Mouse (Mus musculus) adrenal gland, postnatal 4 days (tissue): ENCODE data around the gene Ift140. TPM values are rescaled to one million over a fixed set of nuclear protein-coding genes. Genes with fewer than 3 reads are reported as not detected.
A peak's percentile ranks its signal among the peaks of the same experiment; 100 is the strongest.

Experiments used
- DNase-seq, 2 experiments: peaks; one replicate each; pipeline ENCODE4 v3.0.0; 2021 to 2022; ENCODE audit warnings: low spot score in 2 of 2, mixed read lengths in 2 of 2
- long read RNA-seq, 2 experiments: library from polyadenylated mRNA; stranded (forward); transcript quantifications; one replicate each; pipeline ENCODE4 v2.0.0; 2021
- total RNA-seq, 2 experiments: library from RNA; stranded (reverse); gene quantifications; 2 replicates each; pipeline ENCODE4 v1.2.3; 2021

The Ift140 gene
- total RNA-seq: 10 to 100 TPM; 25.7 to 34.2 TPM
- long read RNA-seq, experiment 1, full-length matches to known transcripts: 4 of 19 reads
- long read RNA-seq, experiment 1, partial matches to known transcripts: 7 of 19 reads
- long read RNA-seq, experiment 1, other reads (novel, unspliced or antisense): 8 of 19 reads
- long read RNA-seq, experiment 2, full-length matches to known transcripts: 16 of 47 reads
- long read RNA-seq, experiment 2, partial matches to known transcripts: 10 of 47 reads
- long read RNA-seq, experiment 2, other reads (novel, unspliced or antisense): 21 of 47 reads

DNA sequence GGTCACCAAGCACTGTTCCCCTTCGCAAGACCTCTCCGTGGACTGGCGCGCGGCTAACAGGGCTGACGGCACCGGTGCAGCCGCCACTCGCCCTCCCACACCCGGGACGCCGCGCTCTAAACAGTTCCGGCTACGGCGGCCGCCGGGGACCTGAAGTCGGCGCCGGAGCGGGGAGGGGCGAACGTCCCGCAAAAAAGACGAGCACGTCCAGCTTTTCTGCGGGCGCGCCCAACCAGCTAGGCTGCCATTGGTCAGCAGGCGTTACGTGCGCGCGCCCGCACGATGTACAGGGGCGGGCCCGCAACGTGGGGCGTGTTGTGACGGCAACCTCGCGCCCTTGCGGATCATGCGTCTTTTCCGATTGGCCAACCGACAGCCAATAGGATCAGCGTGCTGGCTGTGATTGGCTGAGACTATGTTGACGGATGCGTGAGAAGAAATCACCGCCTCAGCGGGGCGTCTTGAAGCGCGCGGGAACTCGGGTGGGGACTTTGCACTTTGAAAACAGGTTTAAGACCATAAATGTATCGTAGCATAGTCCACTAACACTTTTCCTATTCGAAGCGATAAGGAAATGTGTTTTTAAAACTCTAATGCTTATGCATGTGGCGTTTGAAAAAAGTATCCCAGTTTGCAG is at the start of gene Ift140, which contains the start of gene Cramp1l:
TSS of gene Ift140 (plus strand) at position 431 of the 637 bp plus-strand sequence.
TSS of gene Cramp1l (minus strand) at position 134 of the 637 bp plus-strand sequence.
- peak; percentile 93 to 97 for DNase-seq

DNA sequence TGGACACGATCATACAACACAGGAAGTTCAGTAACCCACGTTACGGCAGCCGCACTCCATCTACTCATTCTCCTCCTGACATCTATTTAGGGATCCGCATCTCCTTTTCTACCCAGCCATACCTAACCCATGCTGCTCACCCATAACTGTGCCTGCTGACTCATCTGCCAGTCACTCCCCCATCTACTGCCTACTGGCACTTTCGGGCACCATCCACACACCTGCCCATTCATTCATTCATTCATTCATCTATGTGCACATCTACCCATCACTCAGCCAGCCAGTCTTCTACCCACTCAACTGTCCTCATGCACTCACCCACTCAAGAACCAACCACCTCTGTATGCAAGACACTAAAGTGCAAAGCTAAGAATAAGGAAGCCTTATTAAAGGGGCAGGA is 28.7 kb upstream of the Ift140 start:
- no peak for DNase-seq

DNA sequence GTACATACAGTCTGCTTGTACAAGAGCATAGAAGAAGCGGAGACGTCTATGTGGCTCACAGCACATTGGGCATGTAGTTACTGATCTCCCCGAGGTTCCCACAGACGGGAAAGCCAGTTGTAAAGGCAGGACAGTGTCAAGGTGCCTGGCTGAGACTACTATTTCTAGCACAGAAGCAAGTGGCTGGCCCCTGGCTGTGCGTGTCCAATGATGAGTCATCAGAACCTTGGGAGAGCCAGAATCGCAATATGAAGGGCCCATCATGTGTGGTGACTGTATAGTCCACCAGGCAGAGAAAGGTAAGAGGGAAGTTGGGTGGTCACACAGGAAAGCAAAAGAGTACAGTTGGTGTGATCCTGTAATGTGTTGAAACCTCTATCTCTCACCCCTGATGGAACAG is 21.2 kb upstream of the Ift140 start:
- no peak for DNase-seq

DNA sequence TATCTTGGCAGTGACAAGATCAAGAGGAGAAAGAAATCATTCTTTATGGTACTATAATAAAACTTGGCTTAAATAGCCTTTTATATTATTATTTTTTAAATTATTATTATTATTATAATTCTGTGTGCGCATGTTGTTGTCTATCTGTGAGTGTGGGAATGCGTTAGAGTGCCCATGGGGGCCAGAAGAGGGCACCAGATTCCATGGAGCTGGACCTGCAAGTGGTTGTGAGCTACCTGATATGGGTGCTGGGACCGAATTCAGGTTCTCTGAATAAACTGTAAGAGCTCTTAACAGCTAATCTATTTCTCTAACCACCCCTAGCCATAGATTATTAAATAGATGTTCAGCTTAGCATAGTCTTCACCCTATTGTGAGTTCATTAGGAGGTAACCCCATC is 10.8 kb upstream of the Ift140 start:
- DNase-seq: no peak

DNA sequence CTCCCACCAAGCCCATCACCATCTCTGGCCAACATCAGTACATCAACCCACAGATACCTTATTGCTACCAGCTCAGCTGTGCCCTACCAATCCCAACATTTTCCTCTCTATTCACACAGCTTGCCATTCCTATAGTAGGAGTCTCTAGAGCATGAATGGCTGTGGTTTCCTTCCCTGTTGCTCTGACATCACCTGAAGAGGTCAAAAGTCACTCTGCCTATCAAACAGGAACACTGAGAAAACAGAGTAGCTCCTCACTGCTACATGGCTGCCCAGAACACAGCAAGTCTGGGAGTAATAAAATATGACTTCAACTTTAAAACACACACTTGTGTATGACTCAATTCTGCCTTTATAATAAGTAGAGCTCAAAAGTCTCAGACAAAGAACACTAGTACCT is 8.4 kb upstream of the Ift140 start:
- no peak for DNase-seq

DNA sequence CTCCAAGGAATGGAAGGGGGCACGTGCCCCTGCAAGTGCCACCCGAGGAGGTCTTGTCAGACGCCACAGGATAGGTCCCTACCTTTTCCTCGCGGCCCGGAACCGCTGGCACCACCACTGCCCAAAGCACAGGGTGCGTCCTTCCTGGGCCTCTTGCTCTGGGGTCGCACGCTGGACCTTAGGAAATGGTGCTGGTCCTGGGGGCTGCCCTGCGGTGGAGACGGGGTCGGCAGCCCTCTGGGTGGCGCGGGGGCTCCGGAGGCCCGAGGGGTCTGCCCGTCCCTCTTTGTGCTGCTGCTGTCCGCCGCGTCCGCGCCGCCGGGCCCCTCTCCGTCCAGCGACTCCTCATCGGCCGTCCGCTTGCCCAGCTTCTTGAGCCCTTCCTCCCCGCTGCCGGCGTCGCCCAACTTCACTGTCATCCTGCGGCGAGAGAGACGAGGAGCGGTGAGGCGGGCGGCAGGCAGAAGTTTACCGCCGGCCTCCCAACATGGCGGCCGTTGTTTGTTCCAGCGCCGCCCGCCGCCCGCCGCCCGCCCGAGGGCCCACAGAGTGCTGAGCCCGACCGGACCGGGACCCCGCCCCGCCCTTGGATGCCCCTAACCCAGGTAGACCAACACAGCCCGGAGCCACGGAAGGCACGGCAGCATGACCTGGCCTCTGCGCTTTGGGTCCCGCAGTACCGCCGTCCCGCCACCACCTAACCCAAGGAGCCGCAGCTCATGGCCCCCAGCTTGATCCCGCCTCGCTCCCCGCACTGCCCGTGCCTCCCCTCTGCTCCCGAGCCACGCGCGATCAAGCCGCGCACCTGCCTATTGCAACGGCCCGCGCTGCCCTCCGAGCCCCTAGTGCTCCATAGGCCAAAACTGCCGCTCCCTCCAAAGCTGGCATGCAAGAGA is 2.0 kb upstream of the Ift140 start:
- peak; percentile 7 to 17 for DNase-seq

DNA sequence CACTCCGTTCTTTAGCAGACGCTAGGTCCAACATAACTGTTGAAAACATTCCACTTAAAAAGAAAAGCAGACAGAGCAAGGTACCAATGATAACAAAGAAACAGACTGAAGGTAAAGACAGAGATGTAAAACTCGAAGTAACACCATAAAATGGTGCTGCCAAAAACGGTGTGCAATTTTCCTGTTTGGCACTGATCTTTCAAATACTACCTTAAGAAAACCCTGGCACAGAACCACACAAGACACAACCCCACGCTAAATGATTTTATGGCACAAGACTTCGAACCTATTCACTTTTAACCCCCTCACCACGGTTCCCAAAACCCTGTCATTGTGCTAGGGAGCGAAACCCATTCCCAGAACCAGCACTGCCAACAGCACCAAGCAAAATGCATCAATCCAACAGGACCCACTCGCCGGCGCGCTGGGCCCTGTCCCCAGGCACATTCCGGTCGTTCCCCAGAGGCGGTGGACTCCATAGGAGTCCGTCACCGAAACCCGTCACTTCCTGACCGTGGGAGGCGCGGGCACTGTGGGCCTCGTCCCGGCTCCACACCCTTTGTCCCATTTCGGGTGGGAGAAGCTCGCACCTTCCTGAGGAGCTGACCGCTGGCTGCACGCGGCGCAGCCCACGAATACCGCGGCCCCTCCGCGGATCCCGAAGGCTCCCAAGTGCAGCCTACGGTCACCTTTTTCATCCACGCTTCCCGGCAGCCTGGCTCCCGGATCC is 879 bp upstream of the Ift140 start:
- peak; percentile 11 to 23 for DNase-seq

DNA sequence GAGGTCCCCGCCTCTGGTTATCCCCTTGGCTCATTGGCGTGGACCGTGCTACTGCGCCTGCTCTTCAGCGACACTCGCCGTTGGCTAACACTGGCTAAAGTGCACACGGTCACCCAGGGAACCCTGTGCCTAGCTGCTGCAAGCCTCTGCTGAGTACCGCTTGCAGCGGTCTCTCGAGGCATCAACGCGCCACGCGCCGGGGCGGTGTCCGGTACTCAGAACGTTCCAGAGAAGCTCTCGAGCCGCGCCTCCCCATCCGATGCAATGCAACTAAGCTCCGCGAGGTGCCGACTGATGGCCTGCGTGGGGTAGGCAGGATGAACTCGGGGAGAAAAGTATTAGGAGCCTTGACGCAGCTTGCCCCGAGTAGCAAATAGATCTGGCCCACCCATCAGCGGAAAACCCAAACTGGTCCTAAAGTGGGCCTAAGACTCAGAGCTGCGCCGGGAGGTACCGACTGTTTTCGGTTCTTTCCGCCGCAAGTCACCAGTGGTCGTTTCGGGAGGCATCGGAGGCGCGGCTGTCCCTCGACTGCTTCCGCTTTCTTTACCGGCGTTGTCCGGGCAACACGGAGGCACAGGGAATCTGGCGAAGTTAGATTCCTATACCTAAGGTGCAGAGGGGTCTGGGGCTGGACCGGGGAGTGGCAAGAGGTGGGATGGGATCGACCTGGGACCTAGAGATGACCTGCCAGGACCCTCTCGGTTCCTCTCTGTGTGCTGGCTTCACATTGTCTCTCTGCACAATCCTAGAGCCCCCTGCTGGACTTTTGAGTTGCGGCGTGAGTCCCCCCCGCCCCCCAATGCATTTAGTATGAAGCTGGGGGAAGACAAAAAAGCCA is 627 bp downstream of the Ift140 start:
- DNase-seq: peak; percentile 54 to 60

DNA sequence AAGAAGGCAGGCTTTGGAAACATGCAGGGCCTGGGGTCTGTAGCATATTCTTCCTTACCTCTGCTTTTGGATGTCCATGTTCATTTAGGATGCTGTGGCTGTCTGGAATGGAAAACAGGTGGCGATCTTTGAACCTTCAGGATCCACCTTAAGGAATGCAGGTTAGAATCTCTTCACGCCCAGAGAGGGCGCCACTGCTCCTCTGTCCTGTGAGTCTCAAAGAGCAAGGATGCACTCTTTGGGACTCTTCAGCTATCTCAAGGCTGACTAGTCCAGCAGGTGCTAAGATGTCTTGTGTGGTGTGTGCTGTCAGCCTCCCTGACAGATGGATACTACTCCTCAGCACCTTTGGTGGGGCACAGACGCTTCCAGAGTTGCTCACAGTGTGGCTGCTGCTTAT is 20.3 kb downstream of the Ift140 start:
- no peak for DNase-seq

DNA sequence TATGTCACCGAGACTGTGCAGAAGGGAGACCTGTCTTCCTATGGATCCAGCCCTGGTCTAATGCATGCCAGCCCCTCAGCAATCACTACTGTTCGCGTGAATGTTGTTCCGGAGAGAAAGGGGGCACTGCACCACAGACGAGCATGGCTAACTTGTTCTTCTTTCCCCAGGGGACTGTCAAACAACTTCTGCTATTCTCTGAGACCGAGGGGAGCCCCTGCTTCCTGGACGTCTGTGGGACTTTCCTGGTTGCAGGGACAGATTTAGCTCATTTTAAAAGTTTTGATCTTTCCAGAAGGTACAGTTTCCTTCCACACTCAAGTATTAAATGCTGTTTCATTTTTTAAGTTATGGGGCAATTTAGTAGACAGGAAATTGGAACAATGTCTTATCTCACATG is 29.0 kb downstream of the Ift140 start:
- no peak for DNase-seq

DNA sequence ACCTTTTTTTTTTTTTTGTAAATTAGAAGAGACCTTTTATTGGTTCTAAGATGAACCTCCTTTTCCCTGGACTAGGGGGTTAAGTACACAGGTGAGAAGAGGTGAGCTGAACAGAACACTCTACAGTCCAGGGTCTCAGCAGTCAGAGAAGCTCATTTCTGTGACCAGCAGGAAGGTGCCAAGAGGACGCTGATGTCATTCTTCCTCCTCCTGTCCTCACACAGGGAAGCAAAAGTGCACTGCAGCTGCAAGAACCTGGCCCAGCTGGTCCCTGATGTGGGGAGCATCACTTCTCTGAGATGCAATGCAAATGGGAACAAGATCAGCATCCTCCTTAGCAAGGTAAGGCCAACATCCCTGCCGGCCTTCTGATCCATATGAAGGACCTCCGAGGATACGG is 29.4 kb downstream of the Ift140 start:
- no peak for DNase-seq

DNA sequence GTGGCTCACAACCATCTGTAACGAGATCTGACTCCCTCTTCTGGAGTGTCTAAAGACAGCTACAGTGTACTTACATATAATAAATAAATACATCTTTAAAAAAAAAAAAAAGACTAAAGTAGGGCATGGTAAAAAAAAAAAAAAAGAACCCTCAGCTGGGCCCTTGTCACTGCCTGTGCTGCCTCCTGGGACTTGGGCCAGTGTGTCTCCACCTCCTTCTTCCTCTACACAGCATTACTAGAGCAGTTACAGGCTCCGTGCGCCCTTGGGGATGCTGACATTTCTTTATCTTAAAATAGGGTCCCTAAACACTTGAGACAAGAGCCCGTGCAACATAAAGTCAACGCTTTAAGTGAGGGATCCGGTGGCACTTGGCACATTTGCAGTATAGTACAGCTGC is 31.3 kb downstream of the Ift140 start:
- DNase-seq: no peak

DNA sequence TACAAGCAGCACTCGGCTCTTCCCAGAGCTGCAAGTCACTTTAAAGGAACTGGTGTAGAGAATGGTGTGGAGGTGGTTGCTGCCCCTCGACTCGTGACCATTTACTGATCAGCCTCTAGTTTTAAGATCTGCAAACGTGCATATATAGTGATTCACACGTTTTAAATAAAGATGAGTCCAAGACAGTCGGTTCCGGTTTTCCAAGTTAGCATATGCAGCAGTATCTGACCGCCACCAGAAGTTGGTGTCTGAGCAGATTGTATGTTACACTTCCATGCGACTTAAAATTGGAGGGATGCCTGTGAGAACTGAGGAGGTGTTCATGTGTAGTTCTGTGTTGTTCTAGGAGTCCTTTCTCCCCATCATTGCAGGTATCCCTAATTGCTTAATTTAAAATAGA is 37.4 kb downstream of the Ift140 start:
- no peak for DNase-seq

DNA sequence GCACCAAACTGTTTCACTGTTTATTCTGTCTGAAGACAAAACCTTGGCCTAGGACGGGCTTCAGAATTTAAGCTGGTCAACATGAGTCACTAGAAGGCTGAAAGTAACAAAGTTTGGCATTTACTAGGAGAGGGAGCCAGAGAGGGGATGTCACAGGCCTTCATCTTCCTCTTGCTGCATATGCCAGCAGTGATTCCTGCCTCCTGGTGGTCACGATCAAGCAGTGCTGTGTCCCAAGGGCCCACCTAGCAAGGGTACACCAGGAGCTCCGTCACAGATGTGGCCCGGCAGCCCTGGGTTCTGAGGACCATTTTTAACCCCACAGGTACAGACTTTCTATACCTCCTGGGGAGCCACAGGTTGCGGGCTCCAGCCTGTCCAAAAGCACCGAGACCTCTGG is 41.2 kb downstream of the Ift140 start:
- DNase-seq: no peak

DNA sequence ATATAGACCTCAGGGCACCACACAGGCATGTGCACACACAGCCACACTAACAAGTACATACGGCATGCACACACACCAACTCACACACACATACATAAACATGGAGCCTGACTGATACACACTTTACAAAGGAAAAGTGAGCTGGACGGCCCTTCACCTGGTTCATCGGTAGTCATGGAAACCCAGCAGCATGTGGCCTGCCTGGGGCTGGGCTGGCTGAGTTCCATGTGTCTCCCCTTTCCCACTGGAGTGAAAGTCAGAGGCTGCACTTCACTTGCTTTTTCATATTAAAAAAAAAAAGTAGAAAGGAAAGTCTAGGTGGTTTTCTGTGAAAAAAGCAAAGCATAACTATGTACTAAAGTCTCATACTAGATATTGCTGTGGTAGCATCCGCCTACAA is 47.4 kb downstream of the Ift140 start:
- DNase-seq: no peak

DNA sequence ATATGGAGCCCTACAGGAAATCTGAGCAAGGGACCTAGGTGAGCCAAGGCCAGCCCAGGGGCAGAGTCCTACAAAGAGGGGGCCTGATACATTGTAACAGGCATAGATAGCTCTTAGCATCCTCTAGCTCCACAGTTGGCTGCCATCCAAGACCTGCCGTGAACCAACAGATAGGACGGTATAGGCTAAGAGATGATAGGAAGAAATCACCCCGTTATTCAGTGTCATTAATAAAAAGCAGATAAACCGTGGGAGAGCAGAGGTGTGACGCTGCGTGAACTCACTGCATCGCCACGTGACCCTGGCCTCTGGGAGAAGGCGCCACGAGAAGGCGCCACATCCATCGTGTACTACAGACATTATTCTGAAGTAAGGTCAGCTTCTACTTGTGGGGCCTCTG is 48.0 kb downstream of the Ift140 start:
- DNase-seq: no peak

DNA sequence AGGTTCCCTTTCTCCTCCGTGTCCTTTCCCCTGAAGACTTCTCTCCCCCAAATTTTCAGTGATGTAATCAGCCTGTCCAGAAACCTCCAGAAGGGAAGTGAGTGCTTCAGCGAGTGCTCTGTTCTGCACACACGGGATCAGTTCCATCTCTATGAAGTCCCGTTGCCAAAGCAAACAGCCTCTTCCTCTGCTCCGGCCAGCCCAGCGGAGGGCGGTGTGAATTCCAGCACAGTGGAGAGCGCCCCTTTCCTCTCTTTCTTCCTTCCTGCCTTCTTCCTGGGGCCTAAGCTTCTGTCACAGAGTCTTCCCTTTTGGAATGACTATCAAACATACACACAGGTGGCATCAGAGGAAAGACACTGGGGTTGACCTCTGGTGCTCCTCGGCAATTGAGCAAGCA is 48.5 kb downstream of the Ift140 start:
- no peak for DNase-seq

DNA sequence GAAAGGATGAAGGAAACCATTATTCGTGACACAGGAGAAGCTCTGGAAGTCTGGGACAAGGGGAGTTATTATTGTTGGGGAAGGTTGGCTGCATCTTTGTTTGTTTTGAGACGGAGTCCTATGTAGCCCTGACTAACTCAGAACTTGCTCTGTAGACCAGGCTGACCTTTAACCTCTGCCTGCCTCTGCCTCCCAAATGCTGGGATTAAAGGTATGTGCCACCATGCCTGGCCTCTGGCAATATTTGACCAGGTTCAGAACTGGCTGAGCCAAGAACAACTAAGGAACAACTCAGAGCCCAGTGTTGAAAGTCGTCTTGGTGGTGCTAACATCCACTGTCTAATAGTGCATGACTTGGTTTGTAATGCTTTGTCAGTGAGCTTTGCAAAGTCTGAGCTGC is 49.3 kb downstream of the Ift140 start:
- DNase-seq: no peak

DNA sequence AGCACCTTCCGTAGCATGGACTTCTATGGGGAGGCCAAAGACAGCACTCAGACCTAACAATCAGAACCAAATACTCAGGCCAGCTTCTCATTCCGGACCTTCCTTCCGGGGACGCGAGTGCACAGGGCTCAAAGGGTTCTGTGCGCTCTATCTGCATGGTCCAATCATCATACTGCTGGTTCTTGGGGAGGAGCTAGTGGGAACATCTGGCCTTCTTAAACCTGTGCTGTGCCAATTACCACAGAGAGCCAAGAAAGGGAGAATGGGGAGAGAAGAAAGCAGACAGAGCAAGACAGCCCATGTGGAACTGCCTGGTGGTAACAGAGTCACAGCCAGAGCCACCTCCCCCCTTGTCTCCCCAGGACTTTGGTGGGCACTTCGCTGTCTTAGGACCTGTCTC is 50.7 kb downstream of the Ift140 start:
- no peak for DNase-seq

DNA sequence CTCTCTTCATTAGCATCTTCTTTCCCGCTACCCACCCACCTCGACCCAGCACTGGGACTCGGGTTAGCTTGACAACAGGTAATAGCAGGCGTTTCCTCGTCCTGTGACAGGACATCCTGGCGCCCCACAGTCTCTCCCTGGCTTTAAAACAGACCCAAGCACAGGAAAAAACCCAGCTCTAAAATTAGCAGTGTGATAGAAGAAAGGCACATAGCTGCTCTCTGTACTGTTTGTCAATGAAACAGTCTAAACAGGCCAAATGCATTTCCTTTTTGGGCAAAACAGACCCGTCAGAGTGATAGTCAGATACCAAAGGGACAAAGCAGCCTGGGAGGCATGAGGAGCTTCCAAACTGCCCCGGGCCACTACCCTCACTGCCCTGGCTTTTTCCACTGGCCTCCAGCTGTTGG is 51.6 kb downstream of the Ift140 start:
- no peak for DNase-seq
